Mouse (Mus musculus) neutrophil, adult 5-6 weeks (primary cell): ENCODE results near the gene Dirc2. TPM values are rescaled to one million over a fixed set of nuclear protein-coding genes. Genes with fewer than 3 reads are reported as not detected.

Experiments used
- ATAC-seq: fragments of 151-379, 151-347 bp; 2 replicates; pipeline ENCODE4 v1.8.0; 2017; ENCODE audit warnings: mild to moderate bottlenecking, moderate TSS enrichment; ENCODE audit not compliant: insufficient number of reproducible peaks, poor library complexity, low FRiP score, severe bottlenecking; ENCODE audit errors: extremely low read depth
- total RNA-seq: library from RNA; stranded (forward); fragments of 200-1000 nt; gene quantifications from 2 replicates; pipeline ENCODE4 v1.2.3, GENCODE M21; 2017

Dirc2 gene
- total RNA-seq, 1 experiment from 2014 or later, result 10.4 TPM

- ATAC-seq, result no peak
Observed at GRCm38 (mm10) chr16:35704796-35705195, 64.4 kb downstream of the Dirc2 start.

- no peak for ATAC-seq
Observed at GRCm38 (mm10) chr16:35703763-35704679, 65.1 kb downstream of the Dirc2 start.

- ATAC-seq, result no peak
Observed at GRCm38 (mm10) chr16:35701823-35702222, 67.3 kb downstream of the Dirc2 start.

GRCm38 (mm10) chr16:35696103-35696502, 73.1 kb downstream of the Dirc2 start:
- ATAC-seq, result peak; percentile 86; the same call in 1 of the 2 replicates

- no peak for ATAC-seq
Observed at GRCm38 (mm10) chr16:35694250-35694846, 74.8 kb downstream of the Dirc2 start.

GRCm38 (mm10) chr16:35691606-35692005, 77.5 kb downstream of the Dirc2 start:
- ATAC-seq, result no peak

- ATAC-seq, result no peak
Observed at GRCm38 (mm10) chr16:35686491-35686890, 82.7 kb downstream of the Dirc2 start.

- no peak for ATAC-seq
Observed at GRCm38 (mm10) chr16:35685027-35685426, 84.1 kb downstream of the Dirc2 start.

GRCm38 (mm10) chr16:35681327-35682108, 87.6 kb downstream of the Dirc2 start:
- no peak for ATAC-seq

GRCm38 (mm10) chr16:35678476-35678875, 90.7 kb downstream of the Dirc2 start:
- no peak for ATAC-seq

GRCm38 (mm10) chr16:35677511-35678113, 91.5 kb downstream of the Dirc2 start:
- no peak for ATAC-seq

GRCm38 (mm10) chr16:35664847-35665246, 104.3 kb downstream of the Dirc2 start:
- ATAC-seq, result no peak

GRCm38 (mm10) chr16:35663831-35664414, 105.2 kb downstream of the Dirc2 start:
- no peak for ATAC-seq

GRCm38 (mm10) chr16:35660222-35660621, 108.9 kb downstream of the Dirc2 start:
- no peak for ATAC-seq

GRCm38 (mm10) chr16:35653951-35654350, 115.2 kb downstream of the Dirc2 start:
- no peak for ATAC-seq

- ATAC-seq, result no peak
Observed at GRCm38 (mm10) chr16:35652706-35653105, 116.5 kb downstream of the Dirc2 start.

- no peak for ATAC-seq
Observed at GRCm38 (mm10) chr16:35652206-35652605, 117.0 kb downstream of the Dirc2 start.

- ATAC-seq, result no peak
Observed at GRCm38 (mm10) chr16:35648862-35649261, 120.3 kb downstream of the Dirc2 start.
